Mouse (Mus musculus) cerebellum, adult 2 months (tissue): ENCODE measurements around the gene Ovca2.

ENCODE experiments used
- CTCF ChIP-seq: fragments of 200-500 bp; IDR thresholded peaks from 2 replicates; pipeline ENCODE4 v1.5.1; 2011; ENCODE audit warnings: low read depth, mild to moderate bottlenecking, control low read depth, low read length, moderate library complexity, borderline replicate concordance; ENCODE audit not compliant: insufficient read depth
- POLR2A ChIP-seq: fragments of 200-500 bp; IDR thresholded peaks from 2 replicates; pipeline ENCODE4 v1.6.1; 2011; ENCODE audit warnings: low read length, control low read depth, borderline replicate concordance; ENCODE audit not compliant: insufficient read depth

DNA sequence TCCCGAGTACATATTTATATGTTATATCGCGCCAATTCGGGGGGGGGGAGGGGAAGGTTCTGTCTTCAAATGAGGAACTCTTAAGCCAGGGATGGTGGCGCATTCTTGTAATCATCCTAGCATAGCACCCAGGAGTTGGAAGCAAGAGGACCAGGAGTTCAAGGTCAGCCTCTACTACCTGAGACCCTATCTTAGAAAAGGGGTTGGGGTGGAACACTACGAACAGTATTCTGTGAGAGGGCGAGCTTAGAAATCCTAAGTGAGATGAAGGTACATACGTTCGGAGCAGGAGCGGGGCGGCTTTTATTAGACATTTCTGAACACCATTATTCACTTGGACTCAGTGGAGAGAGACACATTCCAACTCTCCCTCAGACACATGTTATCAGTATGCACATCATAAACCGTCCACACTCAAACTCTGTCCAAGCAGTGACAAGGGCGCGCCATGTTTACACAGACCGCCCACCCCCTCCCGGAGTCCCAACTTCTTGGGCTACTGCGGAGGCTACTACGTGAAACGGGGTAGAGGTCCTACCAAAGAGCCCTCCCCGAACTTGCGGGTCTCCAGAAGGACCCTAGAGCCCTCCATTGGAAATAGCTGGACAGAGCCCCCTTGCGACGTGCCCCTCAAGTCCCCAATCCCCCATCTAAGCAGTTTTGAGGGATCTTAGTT is 9.1 kb downstream of the Ovca2 start, which contains the start of gene Hic1:
- TF ChIP-seq CTCF, result no peak
- no peak for TF ChIP-seq POLR2A
